Mouse (Mus musculus): ENCODE measurements around the gene Ankrd63.

GRCm38 (mm10) chr2:118749341-118749884, 45.6 kb upstream of the Ankrd63 start:
- TF ChIP-seq CTCF (IDR thresholded peaks at IDR 0.05; ENCODE audit: extremely low read depth, insufficient read length, insufficient replicate concordance, low read depth, low read length) (no peak), POLR2A (IDR thresholded peaks at IDR 0.05; ENCODE audit: low read depth, low read length) (no peak)
